Mouse (Mus musculus) bone marrow macrophage, adult 2 months (primary cell): Measurements from ENCODE around the gene Gm20388.

Source experiments
- CTCF ChIP-seq: IDR thresholded peaks from 2 replicates; pipeline ENCODE4 v1.5.1; 2012; ENCODE audit warnings: low read depth, mild to moderate bottlenecking, low read length, moderate library complexity
- POLR2A ChIP-seq: IDR thresholded peaks from 2 replicates; pipeline ENCODE4 v1.6.1; 2012; ENCODE audit warnings: mild to moderate bottlenecking, low read depth, low read length, borderline replicate concordance

GRCm38 (mm10) chr8:122554786-122555185, 2644.1 kb downstream of the Gm20388 start:
- no peak for TF ChIP-seq POLR2A
- no peak for TF ChIP-seq CTCF
